Mouse (Mus musculus): Measurements from ENCODE around the gene Fbxo33.

The Fbxo33 gene

GRCm38 (mm10) chr12:59199361-59199760 is 20.2 kb downstream of the Fbxo33 start:
- in situ Hi-C loops (cut with MboI; ENCODE audit: low sequenced_read_pairs) = no loop called here

- in situ Hi-C loops (cut with MboI; ENCODE audit: low sequenced_read_pairs) = no loop called here
Observed at GRCm38 (mm10) chr12:59198750-59199149, 20.8 kb downstream of the Fbxo33 start.

GRCm38 (mm10) chr12:59195941-59196340 is 23.6 kb downstream of the Fbxo33 start:
- in situ Hi-C loops (cut with MboI; ENCODE audit: low sequenced_read_pairs) = no loop called here

- in situ Hi-C loops (cut with MboI; ENCODE audit: low sequenced_read_pairs) = no loop called here
Observed at GRCm38 (mm10) chr12:59195065-59195464, 24.5 kb downstream of the Fbxo33 start.

GRCm38 (mm10) chr12:59194341-59195003 is 25.1 kb downstream of the Fbxo33 start:
- in situ Hi-C loops (cut with MboI; ENCODE audit: low sequenced_read_pairs) = no loop called here

GRCm38 (mm10) chr12:59193637-59194036 is 25.9 kb downstream of the Fbxo33 start:
- in situ Hi-C loops (cut with MboI; ENCODE audit: low sequenced_read_pairs) = no loop called here

- in situ Hi-C loops (cut with MboI; ENCODE audit: low sequenced_read_pairs) = no loop called here
Observed at GRCm38 (mm10) chr12:59188086-59188682, 31.3 kb downstream of the Fbxo33 start.

GRCm38 (mm10) chr12:59177814-59178213 is 41.7 kb downstream of the Fbxo33 start:
- in situ Hi-C loops (cut with MboI; ENCODE audit: low sequenced_read_pairs) = no loop called here

- in situ Hi-C loops (cut with MboI; ENCODE audit: low sequenced_read_pairs) = no loop called here
Observed at GRCm38 (mm10) chr12:59169935-59170334, 49.6 kb downstream of the Fbxo33 start.

- in situ Hi-C loops (cut with MboI; ENCODE audit: low sequenced_read_pairs) = no loop called here
Observed at GRCm38 (mm10) chr12:59166557-59166956, 53.0 kb downstream of the Fbxo33 start.

- in situ Hi-C loops (cut with MboI; ENCODE audit: low sequenced_read_pairs) = no loop called here
Observed at GRCm38 (mm10) chr12:59164522-59164921, 55.0 kb downstream of the Fbxo33 start.

- in situ Hi-C loops (cut with MboI; ENCODE audit: low sequenced_read_pairs) = no loop called here
Observed at GRCm38 (mm10) chr12:59162797-59163196, 56.7 kb downstream of the Fbxo33 start.

- in situ Hi-C loops (cut with MboI; ENCODE audit: low sequenced_read_pairs) = no loop called here
Observed at GRCm38 (mm10) chr12:59161091-59161490, 58.4 kb downstream of the Fbxo33 start.

All from CH12F3 (cell line).